Mouse (Mus musculus): Measurements from ENCODE around the gene Kmo.

Gene Kmo

GRCm38 (mm10) chr1:175619814-175620431 is at the start of gene Kmo:
TSS of gene Kmo (plus strand) at chr1:175620381.
- DNase-seq (ENCODE audit: extremely low read depth, insufficient read length, low spot score) = no peak

GRCm38 (mm10) chr1:175574129-175574528 is 46.1 kb upstream of the Kmo start:
- no peak for DNase-seq (ENCODE audit: extremely low read depth, insufficient read length, low spot score)

GRCm38 (mm10) chr1:175578425-175579096 is 41.6 kb upstream of the Kmo start:
- no peak for DNase-seq (ENCODE audit: extremely low read depth, insufficient read length, low spot score)

- DNase-seq (ENCODE audit: extremely low read depth, insufficient read length, low spot score) = no peak
These were observed 40.5 kb upstream of the Kmo start for GRCm38 (mm10) chr1:175579598-175580235.

GRCm38 (mm10) chr1:175580346-175580745 is 39.8 kb upstream of the Kmo start:
- DNase-seq (ENCODE audit: extremely low read depth, insufficient read length, low spot score) = no peak

DNA sequence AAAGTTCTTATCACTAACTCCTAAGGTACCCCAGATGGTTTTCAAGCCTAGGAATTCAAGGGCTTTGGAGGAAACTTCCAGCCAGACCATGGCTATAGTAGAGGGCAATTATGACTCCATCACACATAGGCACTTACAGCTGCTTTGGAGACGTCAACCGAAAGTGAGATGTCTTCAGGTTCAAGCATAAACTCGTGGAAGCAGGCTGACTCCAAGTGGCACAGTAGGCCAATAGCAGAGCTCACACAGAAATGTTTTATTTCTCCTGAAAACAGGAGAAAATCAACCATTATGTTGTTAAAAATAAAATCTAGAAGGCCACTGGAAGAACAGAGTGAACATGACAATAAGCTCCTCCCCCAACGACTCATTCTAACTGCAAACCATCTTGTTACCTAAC is 37.4 kb upstream of the Kmo start:
- DNase-seq (ENCODE audit: extremely low read depth, insufficient read length, low spot score) = no peak

DNA sequence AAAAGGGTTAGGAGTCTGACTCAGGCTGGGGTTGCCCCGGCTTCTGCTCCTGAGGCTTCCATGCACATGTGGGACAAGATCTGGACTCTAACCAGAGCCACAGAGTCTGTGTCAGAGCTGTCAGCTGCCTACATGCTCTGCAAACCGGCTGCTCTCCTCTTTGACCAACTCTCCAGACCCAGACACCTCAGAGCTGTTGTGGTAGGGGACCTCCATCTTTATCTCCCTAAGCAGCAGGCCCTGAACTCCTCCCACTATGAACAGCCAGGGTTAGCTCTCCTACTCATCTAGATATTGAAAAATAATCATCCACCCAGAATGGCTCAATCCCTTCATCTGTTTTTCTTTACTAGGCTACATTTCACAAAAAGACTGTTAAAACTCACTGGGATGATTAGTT is 34.9 kb upstream of the Kmo start:
- no peak for DNase-seq (ENCODE audit: extremely low read depth, insufficient read length, low spot score)

DNA sequence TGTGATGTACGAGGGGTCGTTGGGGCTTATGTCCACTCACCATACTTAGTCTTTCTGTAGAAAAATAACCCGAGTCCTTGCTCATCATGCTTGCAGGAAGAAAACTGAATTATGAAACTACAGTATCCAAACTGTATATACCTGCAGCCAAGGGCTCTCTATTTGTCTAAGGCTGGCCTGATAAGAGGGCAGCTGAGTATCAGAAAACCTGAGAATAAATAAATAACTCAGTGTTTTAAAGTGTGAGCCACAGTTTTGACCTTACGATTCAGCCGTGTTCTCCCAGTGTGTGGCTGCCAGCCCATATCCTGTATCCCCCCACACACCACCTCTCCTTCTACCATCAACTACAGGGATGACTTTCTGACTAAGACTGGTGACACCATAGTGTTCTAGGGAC is 33.5 kb upstream of the Kmo start:
- DNase-seq (ENCODE audit: extremely low read depth, insufficient read length, low spot score) = no peak

- DNase-seq (ENCODE audit: extremely low read depth, insufficient read length, low spot score) = no peak
These were observed 27.3 kb upstream of the Kmo start for GRCm38 (mm10) chr1:175592832-175593231.

- DNase-seq (ENCODE audit: extremely low read depth, insufficient read length, low spot score) = no peak
These were observed 17.9 kb upstream of the Kmo start for GRCm38 (mm10) chr1:175602231-175602630.

DNA sequence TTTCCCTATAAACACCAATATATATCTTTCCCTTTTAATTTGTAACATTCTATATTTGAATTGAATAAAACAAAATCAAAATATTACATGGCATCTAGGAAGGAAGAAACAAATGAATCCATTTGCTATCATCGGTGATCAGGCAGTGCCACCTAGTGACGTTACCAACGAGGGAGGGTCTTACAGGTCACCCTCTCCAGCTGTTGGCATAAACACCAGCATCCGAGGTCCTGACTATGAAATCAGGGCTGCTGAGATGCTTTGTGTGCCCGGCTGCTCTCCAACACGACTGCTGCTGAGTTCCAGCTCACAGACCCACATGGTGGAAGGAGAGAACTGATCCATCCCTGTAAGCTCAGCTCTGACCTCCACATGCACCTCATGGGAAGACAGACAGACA is 16.8 kb upstream of the Kmo start:
- DNase-seq (ENCODE audit: extremely low read depth, insufficient read length, low spot score) = no peak

DNA sequence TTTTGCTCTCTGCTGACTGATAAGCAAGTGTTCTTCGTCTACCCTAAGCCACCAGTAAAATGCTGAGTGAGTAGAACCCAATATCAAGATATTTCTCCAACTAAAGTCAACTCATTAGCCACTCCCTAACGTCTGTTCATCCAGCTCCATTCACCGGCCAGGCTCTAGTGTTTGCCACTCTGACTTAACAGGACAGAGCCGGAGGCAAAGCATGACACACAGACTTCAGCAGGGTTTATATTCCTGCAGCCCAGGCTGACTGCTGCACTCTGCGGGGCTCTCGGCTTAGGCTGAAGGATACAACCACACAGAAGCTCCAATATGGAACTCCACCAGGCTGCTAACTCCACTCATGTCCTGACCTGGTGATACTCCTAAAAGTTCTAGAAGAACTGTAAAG is 12.9 kb upstream of the Kmo start:
- no peak for DNase-seq (ENCODE audit: extremely low read depth, insufficient read length, low spot score)

GRCm38 (mm10) chr1:175607838-175608585 is 12.2 kb upstream of the Kmo start:
- no peak for DNase-seq (ENCODE audit: extremely low read depth, insufficient read length, low spot score)

DNA sequence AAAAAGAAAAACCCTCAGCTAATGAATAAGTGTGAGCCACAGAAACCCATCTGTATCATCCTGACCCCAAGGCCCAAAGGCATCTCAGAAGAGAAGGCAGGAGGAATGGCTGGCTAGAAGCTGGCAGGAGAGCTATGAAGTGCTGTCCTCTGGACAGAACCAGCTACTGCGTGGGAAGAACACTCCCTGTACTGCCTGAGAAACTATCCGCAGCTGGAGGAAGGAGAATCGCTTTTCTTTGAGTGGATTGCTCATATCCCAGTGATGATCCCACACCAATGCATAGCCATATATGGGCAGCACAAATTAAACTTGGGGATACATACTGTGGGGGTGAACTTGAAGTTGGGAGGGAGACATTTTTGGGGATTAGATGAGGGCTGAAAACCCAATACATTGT is 11.5 kb upstream of the Kmo start:
- no peak for DNase-seq (ENCODE audit: extremely low read depth, insufficient read length, low spot score)

- no peak for DNase-seq (ENCODE audit: extremely low read depth, insufficient read length, low spot score)
These were observed 5.2 kb upstream of the Kmo start for GRCm38 (mm10) chr1:175614992-175615391.

GRCm38 (mm10) chr1:175623656-175624055 is 3.5 kb downstream of the Kmo start:
- no peak for DNase-seq (ENCODE audit: extremely low read depth, insufficient read length, low spot score)

DNA sequence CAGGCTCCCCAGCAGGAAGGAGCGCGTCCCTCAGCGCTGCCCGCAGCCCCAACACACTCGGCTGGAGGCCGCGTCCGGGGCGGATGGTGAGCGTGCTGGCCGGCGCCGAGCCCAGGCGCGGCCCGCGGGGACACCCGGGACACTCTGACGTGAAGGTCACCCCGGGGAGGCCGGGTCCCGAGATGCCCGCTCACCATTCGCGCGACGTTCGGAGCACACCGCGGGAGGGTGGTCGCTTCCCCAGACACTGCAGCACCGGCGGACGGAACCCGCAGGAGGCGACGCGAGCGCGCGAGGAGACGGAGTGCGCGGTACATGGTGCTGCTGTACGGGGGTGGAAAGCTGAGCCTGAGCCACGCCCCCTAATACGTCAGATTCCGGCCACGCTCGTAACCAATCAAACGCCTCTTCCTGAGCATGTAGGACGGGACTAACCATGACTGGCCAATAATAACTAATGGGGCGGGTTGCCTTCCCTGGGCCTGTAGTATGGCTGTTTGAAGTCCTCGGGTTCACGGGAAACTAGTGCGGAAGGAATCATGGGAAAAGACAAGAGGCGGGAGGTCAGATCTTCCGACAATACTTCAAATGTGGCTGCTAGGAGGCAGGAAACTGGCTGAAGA is 5.2 kb downstream of the Kmo start, which contains the start of gene Fh1:
Fh1 (minus strand) TSS at position 379 of the 623 bp plus-strand sequence.
- peak; percentile 91 for DNase-seq (ENCODE audit: extremely low read depth, insufficient read length, low spot score)

DNA sequence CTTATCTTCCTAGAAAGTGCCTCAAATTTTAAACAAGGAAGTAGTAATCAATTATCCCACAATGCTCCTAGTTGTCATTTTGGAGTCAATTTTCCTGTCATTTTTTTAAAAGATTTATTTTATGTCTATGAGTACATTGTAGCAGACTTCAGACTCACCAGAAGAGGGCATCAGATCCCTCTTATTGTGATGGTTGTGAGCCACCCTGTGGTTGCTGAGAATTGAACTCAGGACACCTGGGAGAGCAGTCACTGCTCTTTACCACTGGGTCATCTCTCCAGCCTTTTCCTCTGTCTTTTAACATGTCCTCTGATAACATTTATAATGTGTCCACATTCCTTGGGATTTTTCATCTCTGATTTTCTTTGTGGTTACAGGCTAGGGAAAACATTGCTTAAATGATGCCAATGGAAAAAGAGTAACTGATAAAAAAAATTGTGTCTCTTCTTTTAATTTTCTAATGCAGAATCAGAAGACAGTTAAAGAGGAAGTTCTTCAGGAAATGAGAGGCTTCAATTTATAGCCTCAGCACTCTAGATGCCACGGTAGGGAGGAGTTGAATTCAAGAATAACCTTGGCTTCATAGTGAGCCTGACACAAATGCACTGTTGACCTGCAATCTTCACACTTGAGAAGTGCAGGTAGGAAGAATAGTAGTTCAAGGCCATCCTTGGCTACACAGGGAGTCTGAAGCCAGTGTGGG is 6.0 kb downstream of the Kmo start:
- peak; percentile 26 for DNase-seq (ENCODE audit: extremely low read depth, insufficient read length, low spot score)

DNA sequence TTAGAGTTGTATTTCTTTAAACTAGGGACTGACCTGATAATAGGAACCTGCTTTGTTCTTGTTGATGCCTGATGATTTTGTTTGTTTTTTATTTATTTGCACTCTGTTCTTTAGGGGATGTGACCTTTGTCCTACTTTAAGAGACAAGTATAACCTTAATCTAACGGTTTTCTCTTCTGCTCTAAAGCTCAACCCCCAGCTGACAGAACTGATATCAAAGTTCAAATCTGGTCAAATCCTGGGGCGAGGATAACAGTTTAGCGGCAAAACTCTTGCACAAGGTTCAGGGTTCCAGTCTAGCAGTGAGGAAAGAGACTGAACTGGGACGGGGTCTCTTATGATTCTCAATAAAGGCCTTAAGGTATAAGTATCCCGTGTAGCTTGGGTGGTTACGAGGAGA is 9.1 kb downstream of the Kmo start:
- DNase-seq (ENCODE audit: extremely low read depth, insufficient read length, low spot score) = no peak

GRCm38 (mm10) chr1:175630345-175630744 is 10.2 kb downstream of the Kmo start:
- DNase-seq (ENCODE audit: extremely low read depth, insufficient read length, low spot score) = no peak

All from 3134 (cell line).